Mouse (Mus musculus) thymus, adult 2 months (tissue): Measurements from ENCODE around the gene Trim31. TPM values are rescaled to one million over a fixed set of nuclear protein-coding genes. Genes with fewer than 3 reads are reported as not detected.
A peak's percentile ranks its signal among the peaks of the same experiment; 100 is the strongest.
"Not testable (repeated sequence)": the region's sequence is repeated elsewhere in the genome, so short reads cannot be mapped to it uniquely, and the experiment has no call there.

Source experiments
- DNase-seq: peaks from one replicate; pipeline ENCODE4 v3.0.0; 2021
- H3K27ac ChIP-seq: fragments of 200-500 bp; 2 replicates; pipeline ENCODE4 v1.5.1; 2012; ENCODE audit warnings: low read length, control low read depth; ENCODE audit not compliant: control insufficient read depth, insufficient read depth
- H3K27me3 ChIP-seq: fragments of 200-500 bp; 2 replicates; pipeline ENCODE4 v1.6.1; 2012; ENCODE audit warnings: mild to moderate bottlenecking, low read length, moderate library complexity, mixed read lengths; ENCODE audit not compliant: control insufficient read depth, insufficient read depth
- H3K36me3 ChIP-seq: fragments of 200-500 bp; 2 replicates; pipeline ENCODE4 v1.6.1; 2012; ENCODE audit warnings: mild to moderate bottlenecking, low read length, moderate library complexity; ENCODE audit not compliant: control insufficient read depth, insufficient read depth
- H3K4me1 ChIP-seq: fragments of 200-500 bp; replicated peaks from 2 replicates; pipeline ENCODE4 v1.6.1; 2012; ENCODE audit warnings: low read length; ENCODE audit not compliant: control insufficient read depth, insufficient read depth
- H3K4me3 ChIP-seq: fragments of 200-500 bp; 2 replicates; pipeline ENCODE4 v1.5.1; 2012; ENCODE audit warnings: mild to moderate bottlenecking, low read length, control low read depth, moderate library complexity; ENCODE audit not compliant: control insufficient read depth, insufficient read depth
- CTCF ChIP-seq: fragments of 200-500 bp; IDR thresholded peaks from 2 replicates; pipeline ENCODE4 v1.5.1; 2012; ENCODE audit warnings: mild to moderate bottlenecking, control low read depth, low read length, moderate library complexity, borderline replicate concordance; ENCODE audit not compliant: control insufficient read depth, poor library complexity, insufficient read depth; ENCODE audit errors: extremely low read depth
- POLR2A ChIP-seq: fragments of 200-500 bp; IDR thresholded peaks from 2 replicates; pipeline ENCODE4 v1.6.1; 2012; ENCODE audit warnings: mild to moderate bottlenecking, low read length, control low read depth, moderate library complexity; ENCODE audit not compliant: control insufficient read depth, poor library complexity, insufficient read depth; ENCODE audit errors: extremely low read depth
- WGBS: fragments of 180-500 bp; shearing (Covaris S2); methylation state at CpG from one replicate; pipeline ENCODE4 v1.1.7; 2018; 5-methylcytosine and 5-hydroxymethylcytosine counted together
- polyA plus RNA-seq: library from polyadenylated mRNA; depleted of rRNA; stranded (reverse); fragments of >200 nt; gene quantifications from 2 replicates; pipeline ENCODE4 v1.2.3, GENCODE M21; 2012

Trim31 gene
- polyA plus RNA-seq, 1 experiment: 0.38 TPM

- Histone ChIP-seq H3K27ac (no peak overlapping the region), H3K36me3 (no peaks in the 10 kb centered on the region), H3K4me3 (no peak overlapping the region), H3K27me3 (no peaks in the 10 kb centered on the region), H3K4me1 (no peaks in the 10 kb centered on the region)
- no peak for DNase-seq
- TF ChIP-seq CTCF (no peak), POLR2A (no peak)
- 65% methylated on average over 4 of the region's 4 CpGs for WGBS
These were observed 23.3 kb upstream of the Trim31 start for GRCm38 (mm10) chr17:36874636-36875035.

DNA sequence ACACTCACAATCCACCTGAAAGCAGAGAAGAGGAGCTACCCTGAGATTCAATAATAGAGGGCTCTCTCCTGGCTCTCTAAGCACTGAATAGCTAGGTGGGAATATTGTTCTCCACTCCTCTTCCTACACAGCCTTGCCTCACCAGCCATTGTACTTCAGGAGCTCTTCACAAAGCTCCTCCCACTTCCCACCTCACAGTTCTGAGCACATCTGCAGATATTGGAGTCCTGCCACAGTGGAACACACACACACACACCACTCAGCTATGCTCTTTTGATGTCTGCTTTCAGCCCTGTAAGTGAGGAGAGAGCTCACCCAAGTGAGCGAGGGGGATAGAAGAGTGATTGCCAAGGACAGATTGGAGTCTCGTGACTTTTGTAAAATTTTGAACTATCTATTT lies 14.6 kb upstream of the Trim31 start:
- H3K36me3 ChIP-seq: no peaks in the 10 kb centered on the region
- no peaks in the 10 kb centered on the region for H3K27me3 ChIP-seq
- DNase-seq: no peak
- TF ChIP-seq POLR2A (no peak), CTCF (no peak)
- no peaks in the 10 kb centered on the region for H3K4me1 ChIP-seq
- no peak overlapping the region for H3K27ac ChIP-seq
- no peak overlapping the region for H3K4me3 ChIP-seq
- WGBS: 29% methylated on average over 2 of the region's 2 CpGs

- Histone ChIP-seq H3K36me3 (no peaks in the 10 kb centered on the region), H3K27ac (no peak overlapping the region), H3K4me3 (no peak overlapping the region), H3K4me1 (no peaks in the 10 kb centered on the region), H3K27me3 (no peaks in the 10 kb centered on the region)
- TF ChIP-seq CTCF (no peak), POLR2A (no peak)
- WGBS: 92% methylated on average over 12 of the region's 12 CpGs
- DNase-seq: no peak
These were observed 12.7 kb upstream of the Trim31 start for GRCm38 (mm10) chr17:36885132-36885790.

DNA sequence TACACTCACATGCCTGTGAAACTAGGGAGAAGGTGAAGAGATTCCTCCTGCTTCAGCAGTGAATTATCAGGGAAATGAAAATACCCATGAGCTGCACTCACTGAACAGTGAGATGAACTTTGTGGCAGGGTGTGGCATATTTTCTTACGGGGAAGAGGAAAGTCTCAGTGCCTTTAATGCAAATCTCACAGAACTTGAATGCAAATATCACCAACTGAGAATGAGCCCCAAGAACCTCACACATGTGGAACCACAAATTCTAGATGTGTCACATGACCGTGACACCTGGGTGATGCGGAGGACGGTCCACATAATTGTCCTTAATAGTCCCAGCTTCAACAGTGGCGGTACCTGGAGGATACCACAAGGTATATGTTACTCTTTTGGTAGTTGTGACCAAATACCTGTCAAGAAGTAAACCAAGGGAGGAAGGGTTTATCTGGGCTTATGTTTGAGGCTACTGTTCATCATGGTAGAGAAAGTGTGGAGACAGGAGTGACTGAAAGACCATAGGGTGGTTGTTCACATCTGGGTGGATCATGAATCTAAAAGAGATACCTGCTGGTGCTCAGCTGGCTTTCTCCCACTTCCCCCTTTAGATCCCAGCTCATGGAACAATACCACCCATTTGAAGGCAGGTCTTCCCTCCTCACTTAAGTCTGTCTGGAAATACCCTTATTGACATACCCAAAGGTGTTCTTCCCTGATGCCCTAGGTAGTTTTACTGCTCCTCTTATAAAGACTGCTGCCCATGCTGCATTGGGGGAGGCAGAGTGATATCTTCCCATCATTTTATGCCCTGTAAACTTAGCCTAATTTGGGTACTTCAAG lies 7.6 kb upstream of the Trim31 start, which contains the start of gene Trim40:
Gene Trim40, minus strand, starts transcription at position 51 of the 831 bp plus-strand sequence.
- WGBS: 84% methylated on average over 5 of the region's 5 CpGs
- DNase-seq: no peak
- H3K27ac ChIP-seq: no peak within 1 kb of the TSS
- H3K27me3 ChIP-seq: no peaks in the 10 kb centered on the region
- H3K36me3 ChIP-seq: no peaks in the 10 kb centered on the region
- TF ChIP-seq CTCF (no peak), POLR2A (no peak)
- no peaks in the 10 kb centered on the region for H3K4me1 ChIP-seq
- no peak within 1 kb of the TSS for H3K4me3 ChIP-seq

DNA sequence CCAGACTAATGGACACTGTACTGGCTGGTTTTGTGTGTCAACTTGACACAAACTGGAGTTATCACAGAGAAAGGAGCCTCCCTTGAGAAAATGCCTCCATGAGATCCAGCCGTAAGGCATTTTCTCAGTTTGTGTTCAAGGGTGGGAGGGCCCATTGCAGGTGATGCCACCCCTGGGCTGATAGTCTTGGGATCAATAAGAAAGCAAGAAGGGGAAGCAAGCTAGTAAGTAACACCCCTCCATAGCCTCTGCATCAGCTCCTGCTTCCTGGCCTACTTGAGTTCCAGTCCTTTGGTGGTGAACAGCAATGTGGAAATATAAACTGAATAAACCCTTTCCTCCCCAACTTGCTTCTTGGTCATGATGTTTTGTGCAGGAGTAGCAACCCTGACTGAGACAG lies 6.4 kb upstream of the Trim31 start:
- not testable (repeated sequence) for H3K4me1 ChIP-seq, H3K27me3 ChIP-seq, H3K27ac ChIP-seq, DNase-seq, H3K36me3 ChIP-seq, H3K4me3 ChIP-seq
- 96% methylated on average over 1 of the region's 1 CpGs for WGBS

- Histone ChIP-seq H3K4me1 (no peaks in the 10 kb centered on the region), H3K4me3 (no peak overlapping the region), H3K27ac (no peak overlapping the region), H3K27me3 (no peaks in the 10 kb centered on the region), H3K36me3 (no peaks in the 10 kb centered on the region)
- WGBS: 4% methylated on average over 2 of the region's 2 CpGs
- DNase-seq: peak; percentile 43
- TF ChIP-seq CTCF: no peak
- no peak for TF ChIP-seq POLR2A
These were observed 5.6 kb upstream of the Trim31 start for GRCm38 (mm10) chr17:36892362-36892761.
